Mouse (Mus musculus) kidney, postnatal 0 days (tissue): ENCODE results near the gene Eif4g2. TPM values are rescaled to one million over a fixed set of nuclear protein-coding genes. Genes with fewer than 3 reads are reported as not detected.

Experiments used
- ATAC-seq: fragments of 200-750 bp; cut with Nextera tagmentation; replicated peaks from 2 replicates; pipeline ENCODE4 v1.8.0; 2017; ENCODE audit warnings: low read depth, moderate number of reproducible peaks, moderate TSS enrichment, moderate library complexity; ENCODE audit not compliant: low FRiP score
- DNase-seq: peaks from one replicate; pipeline ENCODE4 v3.0.0-alpha.2; 2016; ENCODE audit warnings: low spot score
- H3K27ac ChIP-seq: fragments of 300-500 bp; sonication (generic); 2 replicates; pipeline ENCODE4 v1.5.1; 2014; ENCODE audit warnings: mild to moderate bottlenecking
- H3K27me3 ChIP-seq: fragments of 300-500 bp; sonication (generic); 2 replicates; pipeline ENCODE4 v1.6.1; 2014; ENCODE audit warnings: low read length, mixed read lengths; ENCODE audit not compliant: insufficient read depth
- H3K36me3 ChIP-seq: fragments of 300-500 bp; sonication (generic); 2 replicates; pipeline ENCODE4 v1.6.1; 2014; ENCODE audit warnings: low read length, mixed read lengths; ENCODE audit not compliant: insufficient read depth
- H3K4me1 ChIP-seq: fragments of 300-500 bp; sonication (generic); replicated peaks from 2 replicates; pipeline ENCODE4 v1.6.1; 2014; ENCODE audit warnings: antibody characterized with exemption, low read length, mixed read lengths; ENCODE audit not compliant: insufficient read depth
- H3K4me2 ChIP-seq: fragments of 300-500 bp; sonication (generic); 2 replicates; pipeline ENCODE4 v1.6.1; 2014; ENCODE audit warnings: mild to moderate bottlenecking, low read length, moderate library complexity, mixed read lengths
- H3K4me3 ChIP-seq: fragments of 300-500 bp; sonication (generic); replicated peaks from 2 replicates; pipeline ENCODE4 v1.5.1; 2014; ENCODE audit warnings: low read depth, low read length
- H3K9ac ChIP-seq: fragments of 300-500 bp; sonication (generic); 2 replicates; pipeline ENCODE4 v1.6.1; 2014; ENCODE audit warnings: low read depth, low read length
- H3K9me3 ChIP-seq: fragments of 300-500 bp; sonication (generic); replicated peaks from 2 replicates; pipeline ENCODE4 v1.6.1; 2016; ENCODE audit warnings: low read length, inconsistent platforms, mixed read lengths
- CTCF ChIP-seq: IDR thresholded peaks from 2 replicates; pipeline ENCODE4 v1.5.1; 2016; ENCODE audit warnings: antibody characterized with exemption, low read depth, mild to moderate bottlenecking, moderate library complexity
- WGBS: fragments of 180-500 bp; shearing (Covaris S2); extraction: QIAGEN DNeasy Blood & Tissue Kit; methylation state at CpG from one replicate; pipeline ENCODE4 v1.1.7; 2014; 5-methylcytosine and 5-hydroxymethylcytosine counted together
- polyA plus RNA-seq: library from polyadenylated mRNA; unstranded; fragments of >200 nt; fragmentation: Nextera tagmentation; extraction: Ambion mirVana; gene quantifications from 2 replicates; pipeline ENCODE4 v1.2.1, GENCODE M21; 2015

Eif4g2 gene
- polyA plus RNA-seq, 1 experiment from 2014 or later, result 603 TPM

- Histone ChIP-seq H3K27me3 (no peaks in the 10 kb centered on the region), H3K27ac (no peak overlapping the region), H3K9ac (no peak overlapping the region), H3K36me3 (peaks cover 43% of the 10 kb centered on the region), H3K4me3 (no peak overlapping the region), H3K9me3 (no peaks in the 10 kb centered on the region), H3K4me2 (no peak overlapping the region), H3K4me1 (no peaks in the 10 kb centered on the region)
- no peak for TF ChIP-seq CTCF
- no peak for DNase-seq
- 84% methylated on average over 3 of the region's 3 CpGs for WGBS
- ATAC-seq, result no peak
These were observed 26.7 kb downstream of the Eif4g2 start for GRCm38 (mm10) chr7:111055984-111056657.

- Histone ChIP-seq H3K36me3 (peaks cover 50% of the 10 kb centered on the region), H3K9ac (no peak overlapping the region), H3K4me3 (no peak overlapping the region), H3K4me2 (no peak overlapping the region), H3K4me1 (no peaks in the 10 kb centered on the region), H3K27me3 (no peaks in the 10 kb centered on the region), H3K9me3 (no peaks in the 10 kb centered on the region), H3K27ac (no peak overlapping the region)
- ATAC-seq (no peak), DNase-seq (no peak)
- WGBS, result 82% methylated on average over 19 of the region's 19 CpGs
- TF ChIP-seq CTCF, result no peak
These were observed 27.6 kb downstream of the Eif4g2 start for GRCm38 (mm10) chr7:111055221-111055620.

DNA sequence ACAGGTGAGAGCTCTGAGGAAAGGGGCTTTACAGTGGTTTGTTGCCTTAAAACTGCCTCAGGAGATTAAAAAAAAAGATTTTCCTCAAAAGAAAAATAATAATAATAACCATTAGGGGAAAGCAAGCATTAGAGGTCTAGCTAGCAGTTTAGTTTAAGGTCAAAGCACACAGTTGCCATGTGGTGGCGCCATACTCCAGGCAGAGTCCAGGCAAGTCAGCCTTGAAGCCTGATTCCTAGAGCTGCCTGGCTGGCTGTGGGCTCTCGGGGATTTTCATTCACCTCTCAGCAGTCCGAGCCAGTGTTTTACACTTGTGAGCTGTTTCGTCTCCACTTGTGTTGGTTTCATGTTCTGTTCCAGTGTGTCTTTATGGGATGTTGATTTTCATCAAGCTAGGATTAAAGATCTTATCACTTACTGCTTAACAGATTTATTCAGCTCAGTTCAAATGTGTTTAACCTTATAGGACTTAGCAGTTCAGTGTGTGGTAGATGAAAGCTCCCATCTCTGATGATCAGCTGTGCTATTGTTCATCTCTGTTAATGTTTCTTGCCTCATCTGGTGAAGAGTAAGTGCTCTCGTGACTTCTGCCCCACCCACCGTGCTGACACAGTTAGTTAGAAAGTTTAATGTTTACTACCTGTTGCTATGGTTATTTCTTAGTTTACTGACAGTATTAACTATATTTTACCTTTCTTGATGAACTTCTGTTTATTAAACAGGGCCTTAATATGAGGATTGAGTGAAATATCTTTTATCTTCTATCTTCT lies 33.0 kb downstream of the Eif4g2 start:
- Histone ChIP-seq H3K36me3 (peaks cover 65% of the 10 kb centered on the region), H3K9me3 (no peaks in the 10 kb centered on the region), H3K4me1 (no peaks in the 10 kb centered on the region), H3K4me3 (no peak overlapping the region), H3K9ac (no peak overlapping the region), H3K27me3 (no peaks in the 10 kb centered on the region), H3K4me2 (no peak overlapping the region), H3K27ac (no peak overlapping the region)
- DNase-seq (peak; percentile 81), ATAC-seq (peak; percentile 72)
- WGBS, result 49% methylated on average over 6 of the region's 6 CpGs
- TF ChIP-seq CTCF, result peak; percentile 77

- H3K27ac ChIP-seq, result no peak overlapping the region
- DNase-seq (no peak), ATAC-seq (no peak)
- TF ChIP-seq CTCF, result no peak
- no peaks in the 10 kb centered on the region for H3K4me1 ChIP-seq
- H3K9ac ChIP-seq, result no peak overlapping the region
- no peak overlapping the region for H3K4me2 ChIP-seq
- 83% methylated on average over 5 of the region's 5 CpGs for WGBS
- H3K9me3 ChIP-seq, result no peaks in the 10 kb centered on the region
- peaks cover 64% of the 10 kb centered on the region for H3K36me3 ChIP-seq
- no peak overlapping the region for H3K4me3 ChIP-seq
- no peaks in the 10 kb centered on the region for H3K27me3 ChIP-seq
These were observed 33.9 kb downstream of the Eif4g2 start for GRCm38 (mm10) chr7:111048920-111049319.

- no peaks in the 10 kb centered on the region for H3K9me3 ChIP-seq
- TF ChIP-seq CTCF, result no peak
- H3K27ac ChIP-seq, result peak overlapping the region; percentile 93
- H3K4me3 ChIP-seq, result peak overlapping the region; percentile 86
- DNase-seq (no peak), ATAC-seq (peak; percentile 35; the same call in 1 of the 2 replicates)
- peak overlapping the region; percentile 74 for H3K4me2 ChIP-seq
- under 1% methylated on average over 29 of the region's 29 CpGs for WGBS
- H3K36me3 ChIP-seq, result peaks cover 10% of the 10 kb centered on the region
- H3K9ac ChIP-seq, result peak overlapping the region; percentile 85
- no peaks in the 10 kb centered on the region for H3K27me3 ChIP-seq
- H3K4me1 ChIP-seq, result peaks cover 12% of the 10 kb centered on the region
These were observed 53.7 kb downstream of the Eif4g2 start for GRCm38 (mm10) chr7:111029046-111029553.

GRCm38 (mm10) chr7:111028281-111029045 lies 54.4 kb downstream of the Eif4g2 start, which contains the start of gene Ctr9:
Gene Ctr9 (plus strand): TSS chr7:111028951.
- 6% methylated on average over 45 of the region's 45 CpGs for WGBS
- peak within 1 kb of the TSS; percentile 74 for H3K4me2 ChIP-seq
- DNase-seq, result peak; percentile 95
- ATAC-seq, result peak; percentile 94
- peaks cover 10% of the 10 kb centered on the region; the same call in 1 of the 2 replicates for H3K36me3 ChIP-seq
- 0 out of 2 replicates have a peak, but pooled peaks have one; percentile 12 for TF ChIP-seq CTCF
- peak within 1 kb of the TSS; percentile 86 for H3K4me3 ChIP-seq
- no peaks in the 10 kb centered on the region for H3K27me3 ChIP-seq
- H3K4me1 ChIP-seq, result peaks cover 15% of the 10 kb centered on the region
- H3K27ac ChIP-seq, result peak within 1 kb of the TSS; percentile 93
- no peaks in the 10 kb centered on the region for H3K9me3 ChIP-seq
- peak within 1 kb of the TSS; percentile 85 for H3K9ac ChIP-seq
